Mouse (Mus musculus) thymus, adult 2 months (tissue): Measurements from ENCODE around the gene Wdr3.

Experiments used
- CTCF ChIP-seq: fragments of 200-500 bp; IDR thresholded peaks from 2 replicates; pipeline ENCODE4 v1.5.1; 2012; ENCODE audit warnings: mild to moderate bottlenecking, control low read depth, low read length, moderate library complexity, borderline replicate concordance; ENCODE audit not compliant: control insufficient read depth, poor library complexity, insufficient read depth; ENCODE audit errors: extremely low read depth
- POLR2A ChIP-seq: fragments of 200-500 bp; IDR thresholded peaks from 2 replicates; pipeline ENCODE4 v1.6.1; 2012; ENCODE audit warnings: mild to moderate bottlenecking, low read length, control low read depth, moderate library complexity; ENCODE audit not compliant: control insufficient read depth, poor library complexity, insufficient read depth; ENCODE audit errors: extremely low read depth

DNA sequence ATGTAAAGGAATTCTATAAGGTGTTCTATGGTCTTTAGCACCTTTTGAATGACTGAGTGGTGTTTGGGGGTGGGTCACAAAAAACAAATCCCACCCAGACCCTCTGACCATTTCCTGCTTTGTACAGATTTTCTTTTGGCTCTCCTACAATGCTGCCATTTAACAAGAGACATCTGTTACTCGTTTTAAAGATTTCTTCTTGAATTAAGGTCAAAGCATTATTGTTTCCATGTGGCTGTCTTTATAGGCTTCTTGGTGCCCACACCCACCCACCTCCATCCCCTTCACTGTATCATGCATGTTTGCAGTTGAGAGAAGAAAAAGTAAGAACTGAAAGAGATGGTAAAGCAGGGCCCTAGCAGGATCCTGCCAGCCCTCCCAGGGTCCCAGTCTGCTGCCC is 44.8 kb upstream of the Wdr3 start:
- TF ChIP-seq CTCF (no peak), POLR2A (no peak)
